Mouse (Mus musculus) G1E (cell line): ENCODE results near the gene Pls3. TPM values are rescaled to one million over a fixed set of nuclear protein-coding genes. Genes with fewer than 3 reads are reported as not detected.

Experiments
- ATAC-seq: 2 replicates; pipeline ENCODE4 v1.8.0; 2016; ENCODE audit warnings: mild to moderate bottlenecking; ENCODE audit not compliant: insufficient number of reproducible peaks, poor library complexity, low FRiP score, severe bottlenecking; ENCODE audit errors: extremely low read depth
- DNase-seq: peaks from one replicate; pipeline ENCODE4 v3.0.0; 2012; ENCODE audit warnings: low spot score
- H3K27me3 ChIP-seq: 2 replicates; pipeline ENCODE4 v1.6.1; 2012; ENCODE audit warnings: mild to moderate bottlenecking, low read length, inconsistent platforms; ENCODE audit not compliant: insufficient read depth
- H3K36me3 ChIP-seq: replicated peaks from 2 replicates; pipeline ENCODE3; 2012; ENCODE audit warnings: mild to moderate bottlenecking, inconsistent platforms
- H3K4me1 ChIP-seq: 2 replicates; pipeline ENCODE4 v1.6.1; 2012; ENCODE audit warnings: low read depth, low read length, inconsistent platforms, mixed read lengths; ENCODE audit not compliant: insufficient read depth
- H3K4me3 ChIP-seq: 2 replicates; pipeline ENCODE4 v1.5.1; 2012; ENCODE audit warnings: low read depth, mild to moderate bottlenecking, inconsistent platforms, low read length, moderate library complexity, mixed read lengths
- H3K9me3 ChIP-seq: replicated peaks from 2 replicates; pipeline ENCODE4 v1.6.1; 2012; ENCODE audit warnings: inconsistent platforms
- CTCF ChIP-seq: IDR thresholded peaks from 2 replicates; pipeline ENCODE4 v1.5.1; 2012; ENCODE audit warnings: low read depth, low read length, inconsistent platforms, mixed read lengths
- GATA1 ChIP-seq: IDR thresholded peaks from 2 replicates; pipeline ENCODE4 v1.6.1; 2012; ENCODE audit warnings: borderline replicate concordance, low read length, inconsistent platforms, mixed read lengths
- GATA2 ChIP-seq: IDR thresholded peaks from 2 replicates; pipeline ENCODE4 v1.6.1; 2012; ENCODE audit warnings: low read depth, low read length, inconsistent platforms, borderline replicate concordance
- POLR2AphosphoS5 ChIP-seq: IDR thresholded peaks from 2 replicates; pipeline ENCODE4 v1.6.1; 2012; ENCODE audit warnings: low read depth, low read length, inconsistent platforms; ENCODE audit not compliant: insufficient replicate concordance
- TAL1 ChIP-seq: conservative IDR thresholded peaks from 2 replicates; pipeline ENCODE4 v1.6.1; 2012; ENCODE audit warnings: low read depth, low read length, inconsistent platforms, mixed read lengths
- polyA plus RNA-seq: library from polyadenylated mRNA; stranded (reverse); fragments of >175 nt; gene quantifications from 2 replicates; pipeline ENCODE4 v1.2.3, GENCODE M21; 2012
- total RNA-seq, 2 experiments: library from RNA; stranded (forward) in 1 of 2; stranded (reverse) in 1 of 2; fragments of 200-1000 nt in 1 of 2; fragments of >200 nt in 1 of 2; fragmentation: Nextera tagmentation in 1 of 2; gene quantifications; 2 replicates each; pipeline ENCODE4 v1.2.3; 2014 to 2017

Pls3 gene
- total and polyA plus RNA-seq, 3 experiments: not detected

GRCm38 (mm10) chrX:75861715-75862114 lies 13.3 kb downstream of the Pls3 start:
- Histone ChIP-seq H3K36me3 (no peaks in the 10 kb centered on the region), H3K27me3 (no peaks in the 10 kb centered on the region), H3K9me3 (no peaks in the 10 kb centered on the region), H3K4me1 (no peaks in the 10 kb centered on the region), H3K4me3 (no peak overlapping the region)
- TF ChIP-seq POLR2AphosphoS5 (no peak), GATA2 (no peak), TAL1 (no peak), CTCF (no peak)
- DNase-seq (no peak), ATAC-seq (no peak)

GRCm38 (mm10) chrX:75854294-75854693 lies 20.7 kb downstream of the Pls3 start:
- no peaks in the 10 kb centered on the region for H3K9me3 ChIP-seq
- no peaks in the 10 kb centered on the region for H3K36me3 ChIP-seq
- H3K4me1 ChIP-seq: no peaks in the 10 kb centered on the region
- no peaks in the 10 kb centered on the region for H3K27me3 ChIP-seq
- TF ChIP-seq GATA2: no peak
- ATAC-seq (no peak), DNase-seq (no peak)
- H3K4me3 ChIP-seq: no peak overlapping the region

GRCm38 (mm10) chrX:75844290-75844689 lies 30.7 kb downstream of the Pls3 start:
- TF ChIP-seq TAL1: no peak
- TF ChIP-seq GATA1: no peak
- TF ChIP-seq GATA2: no peak
- no peak for TF ChIP-seq POLR2AphosphoS5
- TF ChIP-seq CTCF: no peak
- ATAC-seq: no peak
- no peak for DNase-seq
- no peaks in the 10 kb centered on the region for H3K36me3 ChIP-seq
- no peaks in the 10 kb centered on the region for H3K4me1 ChIP-seq
- no peak overlapping the region for H3K4me3 ChIP-seq
- no peaks in the 10 kb centered on the region for H3K27me3 ChIP-seq
- H3K9me3 ChIP-seq: no peaks in the 10 kb centered on the region

GRCm38 (mm10) chrX:75842835-75843234 lies 32.1 kb downstream of the Pls3 start:
- no peak overlapping the region for H3K4me3 ChIP-seq
- no peaks in the 10 kb centered on the region for H3K4me1 ChIP-seq
- TF ChIP-seq TAL1 (no peak), GATA2 (no peak), GATA1 (no peak), POLR2AphosphoS5 (no peak), CTCF (no peak)
- no peaks in the 10 kb centered on the region for H3K36me3 ChIP-seq
- no peak for DNase-seq
- no peak for ATAC-seq
- H3K27me3 ChIP-seq: no peaks in the 10 kb centered on the region
- H3K9me3 ChIP-seq: no peaks in the 10 kb centered on the region

GRCm38 (mm10) chrX:75842120-75842519 lies 32.9 kb downstream of the Pls3 start:
- ATAC-seq (no peak), DNase-seq (no peak)
- no peaks in the 10 kb centered on the region for H3K9me3 ChIP-seq
- no peaks in the 10 kb centered on the region for H3K27me3 ChIP-seq
- TF ChIP-seq POLR2AphosphoS5 (no peak), CTCF (no peak), TAL1 (no peak), GATA1 (no peak), GATA2 (no peak)
- no peaks in the 10 kb centered on the region for H3K36me3 ChIP-seq
- H3K4me3 ChIP-seq: no peak overlapping the region
- no peaks in the 10 kb centered on the region for H3K4me1 ChIP-seq

GRCm38 (mm10) chrX:75840263-75840662 lies 34.7 kb downstream of the Pls3 start:
- ATAC-seq (no peak), DNase-seq (no peak)
- no peak overlapping the region for H3K4me3 ChIP-seq
- H3K9me3 ChIP-seq: no peaks in the 10 kb centered on the region
- no peaks in the 10 kb centered on the region for H3K4me1 ChIP-seq
- H3K36me3 ChIP-seq: no peaks in the 10 kb centered on the region
- H3K27me3 ChIP-seq: no peaks in the 10 kb centered on the region
- TF ChIP-seq GATA1 (no peak), TAL1 (no peak), GATA2 (no peak), POLR2AphosphoS5 (no peak), CTCF (no peak)

GRCm38 (mm10) chrX:75834836-75835235 lies 40.1 kb downstream of the Pls3 start:
- DNase-seq (no peak), ATAC-seq (no peak)
- TF ChIP-seq GATA1 (no peak), CTCF (no peak)
- Histone ChIP-seq H3K4me1 (no peaks in the 10 kb centered on the region), H3K9me3 (no peaks in the 10 kb centered on the region), H3K4me3 (no peak overlapping the region), H3K36me3 (no peaks in the 10 kb centered on the region), H3K27me3 (no peaks in the 10 kb centered on the region)
